In the genomic region with DNA sequence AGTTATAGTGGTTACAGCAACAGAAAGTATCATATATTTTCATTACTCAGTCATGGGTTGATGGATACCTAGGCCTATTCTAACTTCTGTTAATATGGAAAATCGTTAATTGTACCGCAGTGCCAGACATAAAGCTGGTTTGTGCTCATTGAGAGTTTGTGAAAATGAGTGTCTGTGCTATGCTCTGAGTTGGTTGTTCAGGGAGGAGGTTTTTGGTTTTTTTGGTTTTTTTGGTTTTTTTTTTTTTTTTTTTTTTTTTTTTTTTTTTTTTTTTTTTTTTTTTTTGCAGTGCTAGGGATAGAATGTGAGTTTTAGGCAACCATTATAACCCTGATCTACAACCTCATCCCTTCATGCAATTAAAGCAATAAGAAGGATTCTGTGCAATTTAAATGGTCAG, we compare ENCODE assay signal across 39 mouse cellular contexts. TPM values are rescaled to one million over a fixed set of nuclear protein-coding genes. Genes with fewer than 3 reads are reported as not detected.
"Had no signal": no experiment of that assay in that cellular context is flagged by ENCODE, and none has a peak within 500 bp of the region (broad histone marks: within the 10 kb centered on the region; RNA-seq: fewer than 3 reads in every experiment).

No protein-coding gene starts in this region.

- H3K27ac ChIP-seq: embryonic facial prominence, embryonic 10.5 days; embryonic facial prominence, embryonic 12.5 days; embryonic facial prominence, embryonic 13.5 days; embryonic facial prominence, embryonic 15.5 days; forebrain, embryonic 10.5 days; forebrain, embryonic 12.5 days; forebrain, embryonic 13.5 days; forebrain, embryonic 15.5 days; gastrocnemius, adult 2 months; heart, adult 2 months had no signal

- H3K27me3 ChIP-seq: embryonic facial prominence, embryonic 12.5 days; embryonic facial prominence, embryonic 13.5 days; embryonic facial prominence, embryonic 15.5 days; forebrain, embryonic 12.5 days; forebrain, embryonic 13.5 days; forebrain, embryonic 15.5 days had no signal

- H3K4me2 ChIP-seq: embryonic facial prominence, embryonic 12.5 days; embryonic facial prominence, embryonic 13.5 days; embryonic facial prominence, embryonic 15.5 days; forebrain, embryonic 12.5 days; forebrain, embryonic 13.5 days; forebrain, embryonic 15.5 days had no signal

- H3K4me1 ChIP-seq: embryonic facial prominence, embryonic 10.5 days; embryonic facial prominence, embryonic 12.5 days; embryonic facial prominence, embryonic 13.5 days; embryonic facial prominence, embryonic 15.5 days; forebrain, embryonic 10.5 days; forebrain, embryonic 12.5 days; forebrain, embryonic 13.5 days; forebrain, embryonic 15.5 days had no signal

- H3K9me3 ChIP-seq: embryonic facial prominence, embryonic 10.5 days; embryonic facial prominence, embryonic 12.5 days; embryonic facial prominence, embryonic 13.5 days; embryonic facial prominence, embryonic 15.5 days; forebrain, embryonic 10.5 days; forebrain, embryonic 12.5 days; forebrain, embryonic 13.5 days; forebrain, embryonic 15.5 days had no signal

- H3K9ac ChIP-seq: embryonic facial prominence, embryonic 12.5 days; embryonic facial prominence, embryonic 13.5 days; embryonic facial prominence, embryonic 15.5 days; forebrain, embryonic 12.5 days; forebrain, embryonic 13.5 days; forebrain, embryonic 15.5 days; forebrain, postnatal 0 days had no signal

- H3K36me3 ChIP-seq: embryonic facial prominence, embryonic 10.5 days; embryonic facial prominence, embryonic 12.5 days; embryonic facial prominence, embryonic 13.5 days; embryonic facial prominence, embryonic 15.5 days; forebrain, embryonic 10.5 days; forebrain, embryonic 12.5 days; forebrain, embryonic 15.5 days had no signal

- DNase-seq: cerebellum, adult 9-10 months; cerebellum, adult 9-11 months; cerebellum, postnatal 10 days; cerebellum, postnatal 14 days; cerebellum, postnatal 25 days; cerebellum, postnatal 36 days; embryo, embryonic 11 days; forebrain, postnatal 0 days; gastrocnemius, adult 2 months; gastrocnemius, postnatal 10 days; gastrocnemius, postnatal 14 days; gastrocnemius, postnatal 25 days; gastrocnemius, postnatal 36 days; heart, adult 11 months; heart, adult 18-20 months; heart, adult 2 months had no signal

- H3K4me3 ChIP-seq: embryonic facial prominence, embryonic 10.5 days; embryonic facial prominence, embryonic 12.5 days; embryonic facial prominence, embryonic 13.5 days; embryonic facial prominence, embryonic 15.5 days; erythroblast, embryonic 14.5 days; forebrain, embryonic 10.5 days; forebrain, embryonic 12.5 days; forebrain, embryonic 13.5 days; forebrain, embryonic 15.5 days; gastrocnemius, adult 2 months; heart, adult 2 months had no signal

RNA-seq across cellular contexts. Expression of a gene that starts 7.1 kb away (rescaled TPM):
- total RNA-seq: common myeloid progenitor, adult 5-6 weeks; forebrain, postnatal 0 days; gastrocnemius, adult 18-20 months; gastrocnemius, adult 2 months; gastrocnemius, adult 8-10 months; gastrocnemius, postnatal 10 days; gastrocnemius, postnatal 14 days; gastrocnemius, postnatal 25 days; gastrocnemius, postnatal 36 days; gastrocnemius, postnatal 4 days; heart, adult 18-20 months; heart, adult 2 months; heart, adult 8-10 months had no signal
- polyA plus RNA-seq: cortical plate, adult 2 months; embryonic facial prominence, embryonic 10.5 days; embryonic facial prominence, embryonic 11.5 days; embryonic facial prominence, embryonic 12.5 days; embryonic facial prominence, embryonic 13.5 days; embryonic facial prominence, embryonic 14.5 days; embryonic facial prominence, embryonic 15.5 days; erythroblast, embryonic 14.5 days; forebrain, embryonic 10.5 days; forebrain, embryonic 11.5 days; forebrain, embryonic 13.5 days; forebrain, embryonic 14.5 days; forebrain, embryonic 15.5 days; forebrain, embryonic 16.5 days; forebrain, postnatal 0 days; frontal cortex, adult 2 months; gonadal fat pad, adult 2 months; heart, adult 2 months had no signal

RNA-seq across cellular contexts. Expression of a gene that starts 25.4 kb away (rescaled TPM):
- total RNA-seq: common myeloid progenitor, adult 5-6 weeks; forebrain, postnatal 0 days; gastrocnemius, adult 18-20 months; gastrocnemius, adult 2 months; gastrocnemius, adult 8-10 months; gastrocnemius, postnatal 10 days; gastrocnemius, postnatal 14 days; gastrocnemius, postnatal 25 days; gastrocnemius, postnatal 36 days; gastrocnemius, postnatal 4 days; granulocyte monocyte progenitor cell, adult 5-6 weeks; heart, adult 18-20 months; heart, adult 2 months; heart, adult 8-10 months had no signal
- polyA plus RNA-seq: cortical plate, adult 2 months; embryonic facial prominence, embryonic 10.5 days; embryonic facial prominence, embryonic 11.5 days; embryonic facial prominence, embryonic 12.5 days; embryonic facial prominence, embryonic 13.5 days; embryonic facial prominence, embryonic 14.5 days; embryonic facial prominence, embryonic 15.5 days; erythroblast, embryonic 14.5 days; forebrain, embryonic 10.5 days; forebrain, embryonic 11.5 days; forebrain, embryonic 12.5 days; forebrain, embryonic 13.5 days; forebrain, embryonic 14.5 days; forebrain, embryonic 15.5 days; forebrain, embryonic 16.5 days; forebrain, postnatal 0 days; frontal cortex, adult 2 months; gonadal fat pad, adult 2 months; heart, adult 2 months had no signal

RNA-seq across cellular contexts. Expression of a gene that starts 29.9 kb away (rescaled TPM):
- total RNA-seq: common myeloid progenitor, adult 5-6 weeks; forebrain, postnatal 0 days; gastrocnemius, adult 18-20 months; gastrocnemius, adult 2 months; gastrocnemius, adult 8-10 months; gastrocnemius, postnatal 10 days; gastrocnemius, postnatal 14 days; gastrocnemius, postnatal 25 days; gastrocnemius, postnatal 36 days; gastrocnemius, postnatal 4 days; granulocyte monocyte progenitor cell, adult 5-6 weeks; heart, adult 18-20 months; heart, adult 2 months; heart, adult 8-10 months had no signal
- polyA plus RNA-seq: cortical plate, adult 2 months; embryonic facial prominence, embryonic 10.5 days; embryonic facial prominence, embryonic 11.5 days; embryonic facial prominence, embryonic 12.5 days; embryonic facial prominence, embryonic 13.5 days; embryonic facial prominence, embryonic 14.5 days; embryonic facial prominence, embryonic 15.5 days; erythroblast, embryonic 14.5 days; forebrain, embryonic 10.5 days; forebrain, embryonic 11.5 days; forebrain, embryonic 12.5 days; forebrain, embryonic 13.5 days; forebrain, embryonic 14.5 days; forebrain, embryonic 15.5 days; forebrain, embryonic 16.5 days; forebrain, postnatal 0 days; gonadal fat pad, adult 2 months; heart, adult 2 months had no signal

RNA-seq across cellular contexts. Expression of a gene that starts 40.2 kb away (rescaled TPM):
- total RNA-seq: common myeloid progenitor, adult 5-6 weeks; forebrain, postnatal 0 days; gastrocnemius, adult 18-20 months; gastrocnemius, adult 2 months; gastrocnemius, adult 8-10 months; gastrocnemius, postnatal 10 days; gastrocnemius, postnatal 14 days; gastrocnemius, postnatal 25 days; gastrocnemius, postnatal 36 days; gastrocnemius, postnatal 4 days; granulocyte monocyte progenitor cell, adult 5-6 weeks; heart, adult 18-20 months; heart, adult 2 months; heart, adult 8-10 months had no signal
- polyA plus RNA-seq: cortical plate, adult 2 months; embryonic facial prominence, embryonic 10.5 days; embryonic facial prominence, embryonic 11.5 days; embryonic facial prominence, embryonic 12.5 days; embryonic facial prominence, embryonic 13.5 days; embryonic facial prominence, embryonic 14.5 days; embryonic facial prominence, embryonic 15.5 days; erythroblast, embryonic 14.5 days; forebrain, embryonic 10.5 days; forebrain, embryonic 11.5 days; forebrain, embryonic 12.5 days; forebrain, embryonic 13.5 days; forebrain, embryonic 14.5 days; forebrain, embryonic 15.5 days; forebrain, embryonic 16.5 days; forebrain, postnatal 0 days; frontal cortex, adult 2 months; gonadal fat pad, adult 2 months; heart, adult 2 months had no signal

RNA-seq across cellular contexts. Expression of a gene that starts 44.9 kb away (rescaled TPM):
- total RNA-seq: common myeloid progenitor, adult 5-6 weeks; forebrain, postnatal 0 days; gastrocnemius, adult 18-20 months; gastrocnemius, adult 2 months; gastrocnemius, adult 8-10 months; gastrocnemius, postnatal 10 days; gastrocnemius, postnatal 14 days; gastrocnemius, postnatal 25 days; gastrocnemius, postnatal 36 days; gastrocnemius, postnatal 4 days; granulocyte monocyte progenitor cell, adult 5-6 weeks; heart, adult 18-20 months; heart, adult 2 months; heart, adult 8-10 months had no signal
- polyA plus RNA-seq: cortical plate, adult 2 months; embryonic facial prominence, embryonic 10.5 days; embryonic facial prominence, embryonic 11.5 days; embryonic facial prominence, embryonic 12.5 days; embryonic facial prominence, embryonic 13.5 days; erythroblast, embryonic 14.5 days; forebrain, embryonic 10.5 days; forebrain, embryonic 11.5 days; forebrain, embryonic 12.5 days; forebrain, embryonic 13.5 days; forebrain, embryonic 14.5 days; forebrain, embryonic 15.5 days; forebrain, embryonic 16.5 days; forebrain, postnatal 0 days; gonadal fat pad, adult 2 months; heart, adult 2 months had no signal
